Mouse (Mus musculus): ENCODE results near the gene Hdx.

The Hdx gene

DNA sequence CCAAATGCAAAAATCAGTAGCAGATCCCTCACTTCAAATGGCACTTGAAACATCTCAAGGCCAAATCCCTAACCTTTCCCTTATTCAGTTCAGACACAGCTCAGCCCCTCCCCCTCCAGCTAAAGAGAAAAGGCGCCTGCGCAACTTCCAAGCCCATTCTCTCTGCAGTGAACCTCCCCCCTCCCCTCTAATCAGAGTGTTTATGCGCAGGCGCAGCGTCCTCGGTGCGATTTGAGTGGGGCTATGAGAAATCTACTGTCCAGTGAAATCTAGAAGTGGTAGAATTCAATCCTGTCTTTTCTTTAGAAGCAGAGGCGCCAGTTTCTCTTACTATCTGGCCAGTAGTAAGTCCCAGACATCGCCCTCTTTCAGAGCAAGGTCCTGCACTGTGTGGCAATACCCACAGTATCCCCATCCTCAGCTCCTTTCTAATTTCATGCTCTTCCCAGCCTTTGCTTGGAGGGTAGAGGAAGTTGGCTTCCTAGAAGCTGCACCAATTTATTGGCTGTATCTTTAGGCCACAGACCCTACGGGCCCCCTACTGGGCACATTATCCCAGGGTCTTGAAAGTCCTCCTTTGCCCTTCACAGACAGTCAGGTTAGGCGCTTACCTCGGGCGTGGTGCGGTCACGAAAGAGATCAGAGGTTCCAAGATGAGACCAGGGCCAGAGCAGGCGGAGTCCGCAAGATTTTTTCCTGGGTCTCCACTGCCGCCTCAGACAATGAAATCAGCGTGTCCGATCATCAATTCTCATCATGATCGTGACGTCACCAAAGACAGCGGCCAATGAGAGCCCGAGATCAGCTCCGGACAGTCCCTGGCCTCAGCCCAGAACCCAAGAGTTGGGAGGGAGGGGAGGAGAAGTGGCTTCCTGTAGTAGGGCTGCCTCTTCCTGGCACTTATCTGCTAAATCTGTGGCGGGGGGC, at the start of gene Hdx:
Hdx (minus strand) TSS at position 724 of the 927 bp plus-strand sequence.
- DNase-seq = peak; percentile 52 to 66

GRCm38 (mm10) chrX:111685665-111686064, 11.2 kb downstream of the Hdx start:
- no peak for DNase-seq

- DNase-seq = no peak
Observed at GRCm38 (mm10) chrX:111671685-111672084, 25.2 kb downstream of the Hdx start.

- peak in 1 of 2 experiments; percentile 2 for DNase-seq
Observed at GRCm38 (mm10) chrX:111660381-111660780, 36.5 kb downstream of the Hdx start.

GRCm38 (mm10) chrX:111658671-111659070, 38.2 kb downstream of the Hdx start:
- no peak for DNase-seq

GRCm38 (mm10) chrX:111644945-111645344, 51.9 kb downstream of the Hdx start:
- no peak for DNase-seq

DNA sequence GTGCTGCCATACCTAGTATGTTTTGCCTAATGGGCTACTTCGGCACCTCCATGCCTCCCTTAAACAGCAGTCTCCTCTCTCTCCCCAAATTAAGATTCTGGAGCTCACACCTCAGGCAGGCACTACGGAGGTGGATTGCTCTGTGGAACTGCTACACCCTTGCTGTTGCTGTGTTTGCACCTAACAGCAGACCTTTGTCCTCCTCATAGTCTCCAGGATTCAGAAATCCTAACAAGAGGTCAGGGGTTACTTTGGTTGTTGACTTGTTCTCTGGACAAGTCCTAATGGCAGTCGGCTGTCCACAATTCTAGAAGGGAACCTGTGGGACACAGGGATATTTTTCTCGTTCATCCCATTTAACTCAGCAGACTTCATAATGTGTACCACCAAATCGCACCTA, 56.3 kb downstream of the Hdx start:
- no peak for DNase-seq

- no peak for DNase-seq
Observed at GRCm38 (mm10) chrX:111597631-111598161, 99.2 kb downstream of the Hdx start.

GRCm38 (mm10) chrX:111587616-111588015, 109.3 kb downstream of the Hdx start:
- DNase-seq = no peak

DNA sequence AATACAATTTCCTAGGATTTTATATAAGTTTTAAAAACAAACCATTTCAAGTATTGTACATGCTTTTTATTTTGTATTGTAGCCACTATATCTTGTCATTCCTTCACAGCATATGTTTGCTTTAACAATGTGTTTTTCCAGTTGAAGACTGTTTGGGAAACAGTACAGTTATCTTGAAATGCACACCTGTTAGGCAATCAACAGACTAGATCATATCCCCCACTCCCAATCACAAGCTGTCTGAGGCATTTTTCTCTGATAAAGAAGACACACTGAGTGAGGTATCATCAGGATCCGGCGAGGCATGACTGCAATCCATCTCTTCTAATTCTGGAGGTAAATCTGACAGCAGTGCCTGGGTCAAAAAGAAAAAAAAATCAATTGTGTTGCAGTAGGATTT, 119.8 kb downstream of the Hdx start:
- no peak for DNase-seq

GRCm38 (mm10) chrX:111537859-111538258, 159.0 kb downstream of the Hdx start, which contains the start of gene Rps6ka6:
Gene Rps6ka6 (minus strand): TSS chrX:111537959.
- DNase-seq = no peak

All from lung, adult 18-20 months (tissue).